Mouse (Mus musculus): Measurements from ENCODE around the gene Olfr635.
"Not testable (repeated sequence)": the region's sequence is repeated elsewhere in the genome, so short reads cannot be mapped to it uniquely, and the experiment has no call there.

The Olfr635 gene

DNA sequence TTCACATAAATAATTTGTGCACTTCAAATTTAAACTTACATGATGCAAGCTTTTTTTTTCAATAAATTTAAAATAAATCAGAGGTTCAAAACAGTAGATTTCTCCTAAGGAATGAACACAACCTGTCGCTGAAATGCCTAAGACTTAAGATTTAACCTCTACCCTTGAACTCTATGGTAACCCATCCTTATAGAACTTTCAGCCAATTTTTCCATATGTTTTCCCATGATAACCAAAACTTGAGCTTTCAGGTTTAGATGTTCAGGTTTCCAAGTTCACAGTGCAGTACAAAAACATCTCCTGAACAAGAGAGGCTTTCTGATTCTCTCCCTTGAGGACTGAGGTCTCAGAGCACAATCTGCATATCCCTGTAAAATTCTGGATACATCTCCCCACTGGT is at the start of gene Olfr635:
TSS of gene Olfr635 (plus strand) at position 301 of the 400 bp plus-strand sequence.
- DNase-seq (ENCODE audit: low spot score in 2 of 2), result no peak

GRCm38 (mm10) chr7:103928525-103928924 is 42.4 kb upstream of the Olfr635 start, which contains the start of gene Olfr631:
Gene Olfr631, plus strand, starts transcription at chr7:103928825.
- DNase-seq (ENCODE audit: low spot score in 2 of 2), result no peak

- no peak for DNase-seq (ENCODE audit: low spot score in 2 of 2)
Measured at GRCm38 (mm10) chr7:103934264-103934663, 36.7 kb upstream of the Olfr635 start, which contains the start of gene Olfr632. Gene Olfr632, plus strand, starts transcription at chr7:103934347.

DNA sequence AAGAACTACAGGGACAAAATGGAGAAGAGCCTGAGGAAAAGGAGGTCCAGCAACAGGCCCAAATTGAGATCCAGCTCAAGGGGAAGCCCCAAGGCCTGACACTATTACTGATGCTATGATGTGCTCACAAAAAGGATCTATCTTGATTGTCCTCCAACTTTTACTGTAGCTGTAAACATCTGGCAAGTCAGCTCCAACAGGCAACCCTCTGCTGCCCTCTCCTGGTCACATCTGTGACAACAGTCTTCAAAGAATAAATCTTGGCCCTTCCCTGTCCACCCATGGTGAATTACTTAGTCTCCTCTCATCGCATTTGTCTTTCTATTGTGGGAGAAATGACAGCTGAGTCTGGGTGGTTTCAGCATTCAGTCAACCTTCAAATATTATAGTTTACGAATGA is 28.2 kb upstream of the Olfr635 start:
- peak; percentile 52 to 77 for DNase-seq (ENCODE audit: low spot score in 2 of 2)

- no peak for DNase-seq (ENCODE audit: low spot score in 2 of 2)
Measured at GRCm38 (mm10) chr7:103944137-103944536, 26.8 kb upstream of the Olfr635 start, which contains the start of gene Olfr633. Gene Olfr633, plus strand, starts transcription at chr7:103944437.

GRCm38 (mm10) chr7:103966873-103967272 is 4.1 kb upstream of the Olfr635 start:
- DNase-seq (ENCODE audit: low spot score in 2 of 2), result not testable (repeated sequence)

DNA sequence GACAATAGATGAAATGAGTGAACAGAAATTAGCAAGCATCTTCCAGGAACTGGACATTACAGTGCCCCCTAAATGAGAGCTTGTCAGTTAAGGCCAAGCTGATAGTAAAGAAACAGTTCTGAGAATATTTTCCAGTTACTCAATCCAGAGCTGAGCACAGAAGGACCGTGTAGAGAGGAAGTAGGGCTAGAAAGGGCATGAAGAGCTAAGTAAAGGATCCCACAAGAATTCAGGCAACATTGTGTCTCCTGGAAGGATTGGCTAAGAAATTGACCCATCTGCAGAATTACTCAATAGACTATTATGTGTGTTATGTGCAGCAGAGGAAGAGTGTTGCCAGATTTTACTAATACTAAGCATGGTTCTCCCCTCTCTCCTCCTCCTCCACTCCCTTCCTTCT is 830 bp downstream of the Olfr635 start:
- no peak for DNase-seq (ENCODE audit: low spot score in 2 of 2)

DNA sequence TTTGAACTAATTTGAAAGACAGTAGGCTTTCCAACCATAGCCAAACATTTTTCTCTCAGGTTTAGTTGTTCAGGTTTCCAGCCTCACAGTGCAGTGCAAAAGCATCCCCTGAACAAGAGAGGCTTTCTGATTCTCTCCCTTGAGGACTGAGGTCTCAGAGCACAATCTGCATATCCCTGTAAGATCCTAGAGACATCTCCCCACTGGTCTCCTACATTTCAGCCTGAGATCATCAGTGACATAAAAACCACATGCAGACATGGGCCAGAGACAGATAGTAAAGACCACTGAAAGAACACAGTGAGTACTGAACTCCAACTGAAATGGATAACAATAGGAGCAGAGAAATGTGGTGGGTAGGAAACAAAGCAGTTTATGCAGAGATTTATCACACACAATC is 27.5 kb downstream of the Olfr635 start, which contains the start of gene Olfr638:
TSS of gene Olfr638 (plus strand) at position 301 of the 400 bp plus-strand sequence.
- DNase-seq (ENCODE audit: low spot score in 2 of 2), result no peak

- no peak for DNase-seq (ENCODE audit: low spot score in 2 of 2)
Measured at GRCm38 (mm10) chr7:103999124-103999523, 28.2 kb downstream of the Olfr635 start.

DNA sequence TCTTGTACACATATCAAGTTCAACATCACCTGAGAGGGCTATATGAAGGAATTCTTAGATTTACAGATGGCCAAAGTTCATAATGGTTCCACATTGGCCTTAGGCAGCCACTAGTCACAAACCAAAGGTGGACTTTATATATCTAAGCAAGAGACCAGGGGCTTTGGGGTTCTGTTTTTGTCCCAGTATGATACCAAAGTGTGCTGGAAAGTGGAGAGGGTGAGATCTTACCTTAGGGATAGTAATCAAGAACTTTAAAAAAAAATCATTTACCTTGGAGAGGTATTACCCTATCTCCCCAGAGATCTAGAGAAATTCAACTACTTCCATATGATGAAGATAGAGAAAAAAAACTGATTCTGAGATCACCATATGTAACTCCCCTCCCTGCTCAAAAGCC is 46.3 kb downstream of the Olfr635 start, which contains the start of gene Olfr639:
TSS of gene Olfr639 (minus strand) at position 101 of the 400 bp plus-strand sequence.
- DNase-seq (ENCODE audit: low spot score in 2 of 2), result no peak

GRCm38 (mm10) chr7:104018953-104019352 is 48.0 kb downstream of the Olfr635 start:
- no peak for DNase-seq (ENCODE audit: low spot score in 2 of 2)

DNA sequence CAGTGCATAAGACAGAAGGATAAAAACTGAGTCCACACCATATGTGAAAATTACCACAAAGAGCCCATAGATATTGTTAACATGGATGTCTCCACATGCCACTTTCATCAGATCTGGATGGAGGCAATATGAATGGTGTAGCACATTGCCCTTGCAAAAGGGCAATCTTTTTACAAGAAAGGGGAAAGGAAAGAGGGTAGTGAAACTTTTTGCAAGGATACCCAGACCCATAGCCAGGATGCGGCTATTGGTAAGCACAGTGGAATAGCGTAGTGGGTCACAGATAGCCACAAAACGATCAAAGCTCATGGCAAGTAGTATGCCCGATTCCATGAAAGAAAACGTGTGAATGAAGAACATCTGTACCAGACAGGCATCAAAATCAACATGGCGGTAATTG is 50.7 kb downstream of the Olfr635 start:
- no peak for DNase-seq (ENCODE audit: low spot score in 2 of 2)

- no peak for DNase-seq (ENCODE audit: low spot score in 2 of 2)
Measured at GRCm38 (mm10) chr7:104025473-104025872, 54.5 kb downstream of the Olfr635 start, which contains the start of gene Olfr640. Gene Olfr640, minus strand, starts transcription at chr7:104025573.

- DNase-seq (ENCODE audit: low spot score in 2 of 2), result no peak
Measured at GRCm38 (mm10) chr7:104026978-104027377, 56.0 kb downstream of the Olfr635 start.

GRCm38 (mm10) chr7:104035145-104035544 is 64.2 kb downstream of the Olfr635 start, which contains the start of gene Olfr641:
Gene Olfr641, plus strand, starts transcription at chr7:104035445.
- DNase-seq (ENCODE audit: low spot score in 2 of 2), result no peak
